Mouse (Mus musculus): ENCODE data around the gene Sall1. TPM values are rescaled to one million over a fixed set of nuclear protein-coding genes. Genes with fewer than 3 reads are reported as not detected.
A peak's percentile ranks its signal among the peaks of the same experiment; 100 is the strongest.

The Sall1 gene
- 6.0 and 8.1 TPM in 2 replicates for polyA plus RNA-seq (2015; fragmentation: Nextera tagmentation; extraction: Ambion mirVana)

DNA sequence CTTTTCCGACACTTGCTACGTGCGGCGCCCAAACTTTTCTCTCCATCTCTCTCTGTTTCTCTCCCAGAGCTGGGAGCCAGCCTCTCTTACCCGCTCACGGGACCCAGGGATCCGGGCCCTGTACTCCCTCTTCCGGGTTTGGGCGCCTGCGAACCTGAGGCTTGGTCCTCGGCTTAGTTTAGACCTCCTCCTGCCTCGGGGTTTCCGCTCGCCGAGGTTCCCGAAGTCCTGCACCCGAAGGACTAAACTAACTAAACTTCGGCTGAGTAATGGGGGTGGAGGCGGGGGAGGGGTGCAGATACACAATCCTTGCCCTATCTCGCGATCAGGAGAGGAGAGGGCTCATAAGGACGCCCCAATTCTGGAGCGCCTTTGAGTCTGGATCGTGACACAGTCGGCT, at the start of gene Sall1:
TSS of gene Sall1 (minus strand) at position 223 of the 400 bp plus-strand sequence.
- peaks cover 45% of the 10 kb centered on the region for H3K4me1 ChIP-seq (replicated peaks)
- ATAC-seq (ENCODE audit: low FRiP score, low read depth) = no peak; the same call in 1 of the 2 replicates

DNA sequence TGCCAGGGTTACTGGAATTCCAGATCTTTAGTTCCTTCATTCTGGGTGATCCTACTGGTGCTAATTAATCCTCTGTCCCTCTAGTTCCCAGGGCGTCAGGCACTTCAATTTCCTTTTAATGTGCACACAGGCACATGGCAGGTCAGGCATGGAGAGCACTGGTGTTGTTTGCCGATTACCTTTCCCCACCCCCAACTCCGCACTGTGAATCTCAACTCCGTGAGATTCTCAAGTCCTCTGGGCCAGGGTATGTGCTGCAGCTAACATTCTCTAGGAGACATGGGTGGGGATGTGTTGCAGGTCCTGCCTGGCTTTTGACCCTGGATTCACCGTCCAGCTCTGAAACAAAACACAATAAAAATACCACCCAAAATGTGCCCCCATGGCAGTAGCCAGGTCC, 46.0 kb upstream of the Sall1 start:
- Histone ChIP-seq H3K4me3 (no peak overlapping the region), H3K9ac (no peak overlapping the region), H3K27ac (replicated peaks) (no peak overlapping the region), H3K27me3 (no peaks in the 10 kb centered on the region), H3K9me3 (0 out of 2 replicates have a peak, but pooled peaks cover 6% of the 10 kb centered on the region), H3K36me3 (no peaks in the 10 kb centered on the region), H3K4me2 (no peak overlapping the region), H3K4me1 (replicated peaks) (no peaks in the 10 kb centered on the region)
- WGBS = 43% methylated on average over 5 of the region's 5 CpGs
- ATAC-seq (ENCODE audit: low FRiP score, low read depth) = no peak

More for the DNA sequence above, at the start of gene Sall1:
- Histone ChIP-seq H3K9ac (peak within 1 kb of the TSS; percentile 48), H3K4me3 (peak within 1 kb of the TSS; percentile 50), H3K4me2 (peak within 1 kb of the TSS; percentile 69), H3K27ac (replicated peaks) (peak within 1 kb of the TSS; percentile 83), H3K9me3 (no peaks in the 10 kb centered on the region), H3K27me3 (peaks cover 34% of the 10 kb centered on the region), H3K36me3 (no peaks in the 10 kb centered on the region)
- under 1% methylated on average over 25 of the region's 25 CpGs for WGBS

DNA sequence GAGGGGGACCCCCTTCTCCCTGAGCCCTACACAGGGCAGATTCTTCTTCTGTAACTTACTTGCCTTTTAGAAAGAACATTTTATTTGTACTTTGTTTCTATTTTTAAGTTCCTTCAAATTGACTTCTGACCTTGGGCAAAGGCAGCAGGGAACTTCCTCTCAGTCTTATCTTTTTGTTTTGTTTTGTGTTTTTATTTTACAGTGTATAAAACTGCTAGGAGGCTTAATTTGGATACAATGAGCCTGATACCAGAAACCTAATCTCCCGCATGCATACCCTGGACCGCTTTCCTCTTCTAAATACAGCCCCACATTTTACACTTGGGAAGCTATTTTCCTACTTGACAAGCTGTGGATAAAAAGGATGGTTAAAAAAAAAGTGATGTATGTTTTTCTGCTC, 35.2 kb upstream of the Sall1 start:
- Histone ChIP-seq H3K36me3 (no peaks in the 10 kb centered on the region), H3K27me3 (no peaks in the 10 kb centered on the region; the same call in 1 of the 2 replicates), H3K9me3 (no peaks in the 10 kb centered on the region), H3K4me1 (replicated peaks) (no peaks in the 10 kb centered on the region), H3K9ac (no peak overlapping the region), H3K27ac (replicated peaks) (no peak overlapping the region), H3K4me3 (no peak overlapping the region), H3K4me2 (no peak overlapping the region)
- ATAC-seq (ENCODE audit: low FRiP score, low read depth) = no peak
- 88% methylated on average over 2 of the region's 2 CpGs for WGBS

DNA sequence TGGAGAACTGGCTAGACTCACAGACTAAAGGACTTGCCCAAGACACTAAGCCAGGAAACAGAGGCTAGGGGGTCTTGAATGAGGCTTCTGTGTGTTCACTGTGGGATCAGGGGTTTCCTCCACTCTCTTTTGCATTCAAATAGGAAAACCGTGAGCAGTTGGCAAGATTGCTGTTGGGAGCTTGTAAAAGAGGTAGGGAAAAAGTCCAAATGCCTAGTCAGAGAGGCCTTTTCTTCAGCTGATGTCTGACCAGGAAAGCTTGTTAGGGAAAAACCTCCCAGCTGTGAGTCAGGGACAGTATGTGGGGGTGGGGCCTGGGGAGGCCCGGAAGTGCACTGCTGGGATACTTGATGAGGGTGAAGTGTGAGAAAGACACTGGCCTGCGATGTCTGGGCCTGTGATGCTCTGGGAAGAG, 29.0 kb upstream of the Sall1 start:
- H3K4me1 ChIP-seq (replicated peaks) = no peaks in the 10 kb centered on the region
- WGBS = 9% methylated on average over 3 of the region's 3 CpGs
- H3K4me3 ChIP-seq = no peak overlapping the region
- peak; percentile 84 for ATAC-seq (ENCODE audit: low FRiP score, low read depth)
- H3K9me3 ChIP-seq = no peaks in the 10 kb centered on the region
- H3K27me3 ChIP-seq = no peaks in the 10 kb centered on the region; the same call in 1 of the 2 replicates
- H3K4me2 ChIP-seq = no peak overlapping the region
- H3K36me3 ChIP-seq = no peaks in the 10 kb centered on the region
- H3K9ac ChIP-seq = no peak overlapping the region
- H3K27ac ChIP-seq (replicated peaks) = 0 out of 2 replicates have a peak overlapping the region, but pooled peaks have one; percentile 36

DNA sequence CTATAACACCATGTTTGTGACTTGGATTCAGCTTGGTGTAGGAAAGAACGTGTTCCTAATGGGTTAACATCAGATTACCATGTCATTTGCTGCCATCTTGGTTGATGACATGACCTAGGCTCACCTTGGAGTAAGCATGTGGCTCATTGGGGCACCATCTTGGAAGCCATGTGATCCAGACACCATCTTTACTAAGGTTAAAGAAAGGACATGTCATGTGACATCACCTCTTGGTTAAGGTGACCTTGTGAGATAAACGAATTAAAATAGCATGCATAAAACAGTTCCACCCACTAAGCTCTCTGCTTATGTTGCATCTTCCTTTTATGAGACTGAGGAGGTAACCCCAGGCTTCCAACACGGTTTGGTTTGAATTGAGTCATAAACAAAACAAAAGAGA, 23.5 kb upstream of the Sall1 start:
- WGBS = 83% methylated on average over 3 of the region's 3 CpGs
- ATAC-seq (ENCODE audit: low FRiP score, low read depth) = no peak
- no peaks in the 10 kb centered on the region for H3K9me3 ChIP-seq

DNA sequence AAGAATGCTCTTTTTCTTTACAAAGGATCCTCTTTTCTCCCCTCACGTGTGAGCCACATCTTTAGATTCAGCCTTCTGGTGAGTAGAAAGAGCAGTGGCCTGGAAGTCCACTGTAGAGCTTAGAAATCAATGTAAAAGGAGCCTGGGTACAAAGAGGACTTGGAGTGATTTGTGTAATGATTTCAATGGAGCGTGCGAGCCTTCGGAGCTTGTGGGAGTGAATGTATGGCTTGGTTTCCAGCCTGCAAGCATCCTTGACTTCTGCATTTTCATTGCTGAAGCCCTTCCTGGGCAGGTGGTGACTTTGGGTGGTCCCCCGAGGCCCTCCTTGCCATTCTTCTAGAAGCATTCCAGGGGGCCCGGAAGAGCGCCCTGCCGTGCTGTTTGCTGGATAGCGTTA, 20.1 kb upstream of the Sall1 start:
- no peak for ATAC-seq (ENCODE audit: low FRiP score, low read depth)

More for the DNA sequence above, 23.5 kb upstream of the Sall1 start:
- Histone ChIP-seq H3K4me1 (replicated peaks) (0 out of 2 replicates have a peak, but pooled peaks cover 5% of the 10 kb centered on the region), H3K36me3 (no peaks in the 10 kb centered on the region), H3K4me3 (no peak overlapping the region), H3K27ac (replicated peaks) (no peak overlapping the region), H3K4me2 (no peak overlapping the region), H3K27me3 (no peaks in the 10 kb centered on the region), H3K9ac (no peak overlapping the region)

DNA sequence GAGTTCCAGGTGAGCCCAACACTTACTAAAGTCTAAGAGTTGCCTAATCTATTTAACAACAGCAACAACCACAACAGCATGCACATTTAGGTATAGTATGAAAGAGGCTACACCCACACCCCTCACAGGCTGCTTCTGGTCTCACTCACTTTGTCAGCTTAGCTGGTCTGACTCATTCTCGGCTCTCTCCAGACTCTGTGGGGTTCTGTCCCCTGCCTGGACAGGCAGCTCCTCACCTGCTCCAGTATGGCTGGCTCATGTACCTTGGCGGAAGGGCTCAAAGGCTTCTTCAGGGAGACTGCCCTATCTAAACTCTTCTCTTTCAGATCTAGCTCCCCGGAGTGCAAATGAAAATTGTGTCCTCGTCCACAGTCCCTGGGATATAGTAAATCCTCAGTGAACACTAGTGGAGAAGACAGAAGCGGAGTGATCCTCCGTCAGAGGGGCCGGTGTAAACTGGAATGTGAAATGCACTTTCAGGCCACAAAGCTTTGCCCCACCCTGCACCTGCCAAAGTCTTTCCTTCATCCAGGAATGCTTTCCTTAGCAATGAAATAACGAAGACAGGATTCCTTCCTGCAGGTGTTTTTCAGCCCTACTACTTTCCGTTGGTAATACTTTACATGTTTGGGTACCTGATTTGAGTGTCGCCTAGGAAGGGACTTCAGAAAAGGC, 19.5 kb upstream of the Sall1 start:
- no peak overlapping the region for H3K9ac ChIP-seq
- no peak overlapping the region for H3K4me3 ChIP-seq
- peaks cover 10% of the 10 kb centered on the region; the same call in 1 of the 2 replicates for H3K4me1 ChIP-seq (replicated peaks)
- no peak overlapping the region for H3K27ac ChIP-seq (replicated peaks)
- H3K27me3 ChIP-seq = no peaks in the 10 kb centered on the region
- no peaks in the 10 kb centered on the region for H3K36me3 ChIP-seq
- H3K9me3 ChIP-seq = no peaks in the 10 kb centered on the region
- ATAC-seq (ENCODE audit: low FRiP score, low read depth) = no peak
- H3K4me2 ChIP-seq = no peak overlapping the region
- WGBS = 79% methylated on average over 10 of the region's 10 CpGs

More for the DNA sequence above, 20.1 kb upstream of the Sall1 start:
- H3K27me3 ChIP-seq = no peaks in the 10 kb centered on the region
- H3K4me3 ChIP-seq = no peak overlapping the region
- no peak overlapping the region for H3K9ac ChIP-seq
- no peak overlapping the region for H3K4me2 ChIP-seq
- 42% methylated on average over 9 of the region's 9 CpGs for WGBS
- H3K9me3 ChIP-seq = no peaks in the 10 kb centered on the region
- H3K4me1 ChIP-seq (replicated peaks) = peaks cover 10% of the 10 kb centered on the region; the same call in 1 of the 2 replicates
- H3K36me3 ChIP-seq = no peaks in the 10 kb centered on the region
- H3K27ac ChIP-seq (replicated peaks) = no peak overlapping the region

DNA sequence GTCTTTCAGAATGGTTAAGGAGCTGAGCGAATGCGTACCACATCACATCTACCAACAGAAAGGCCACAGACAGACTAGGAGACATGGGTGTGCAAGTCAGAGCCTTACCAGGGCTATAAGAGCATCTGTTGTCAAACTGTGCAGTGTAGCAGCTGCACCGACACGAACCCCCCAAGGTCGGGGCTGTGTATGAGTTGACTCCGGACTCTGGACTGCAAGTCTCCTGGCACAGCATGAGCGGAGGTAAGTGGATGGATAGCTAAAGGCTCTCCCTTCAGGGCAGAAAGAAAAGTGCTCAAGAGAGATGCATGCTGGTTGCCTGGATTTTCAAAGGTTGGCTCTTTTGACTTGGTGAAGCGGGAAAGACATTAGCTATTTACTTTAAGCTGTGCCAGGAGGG, 16.8 kb upstream of the Sall1 start:
- H3K4me1 ChIP-seq (replicated peaks) = peaks cover 15% of the 10 kb centered on the region; the same call in 1 of the 2 replicates

DNA sequence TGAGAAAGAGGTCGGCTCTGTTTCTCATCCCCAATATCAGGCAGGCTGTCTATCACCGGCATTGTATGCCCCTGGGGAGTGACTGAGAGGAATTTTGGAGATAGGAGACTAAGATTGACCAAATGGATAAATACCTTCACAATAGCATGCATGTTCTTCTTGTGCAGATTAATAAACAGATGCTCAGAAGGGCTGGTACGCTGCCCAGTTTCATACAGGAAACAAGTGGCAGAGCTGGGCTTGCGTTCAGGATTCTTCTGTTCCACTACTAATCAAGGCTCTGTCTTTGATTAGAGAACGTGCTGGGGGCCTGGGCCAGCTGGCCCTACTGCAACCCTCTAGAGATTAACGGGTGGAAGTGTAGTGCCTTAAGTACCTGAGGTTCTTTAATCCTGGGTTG, 15.5 kb upstream of the Sall1 start:
- Histone ChIP-seq H3K27ac (replicated peaks) (no peak overlapping the region), H3K4me2 (no peak overlapping the region), H3K4me1 (replicated peaks) (peaks cover 15% of the 10 kb centered on the region; the same call in 1 of the 2 replicates), H3K9ac (no peak overlapping the region), H3K9me3 (no peaks in the 10 kb centered on the region), H3K36me3 (no peaks in the 10 kb centered on the region), H3K27me3 (0 out of 2 replicates have a peak, but pooled peaks cover 4% of the 10 kb centered on the region), H3K4me3 (no peak overlapping the region)
- WGBS = 47% methylated on average over 6 of the region's 6 CpGs
- no peak for ATAC-seq (ENCODE audit: low FRiP score, low read depth)

More for the DNA sequence above, 16.8 kb upstream of the Sall1 start:
- no peak overlapping the region for H3K4me3 ChIP-seq
- H3K27ac ChIP-seq (replicated peaks) = no peak overlapping the region
- H3K36me3 ChIP-seq = no peaks in the 10 kb centered on the region
- H3K4me2 ChIP-seq = no peak overlapping the region
- 0 out of 2 replicates have a peak, but pooled peaks cover under 1% of the 10 kb centered on the region for H3K27me3 ChIP-seq
- no peak overlapping the region for H3K9ac ChIP-seq
- no peak for ATAC-seq (ENCODE audit: low FRiP score, low read depth)
- 80% methylated on average over 8 of the region's 8 CpGs for WGBS
- no peaks in the 10 kb centered on the region for H3K9me3 ChIP-seq

DNA sequence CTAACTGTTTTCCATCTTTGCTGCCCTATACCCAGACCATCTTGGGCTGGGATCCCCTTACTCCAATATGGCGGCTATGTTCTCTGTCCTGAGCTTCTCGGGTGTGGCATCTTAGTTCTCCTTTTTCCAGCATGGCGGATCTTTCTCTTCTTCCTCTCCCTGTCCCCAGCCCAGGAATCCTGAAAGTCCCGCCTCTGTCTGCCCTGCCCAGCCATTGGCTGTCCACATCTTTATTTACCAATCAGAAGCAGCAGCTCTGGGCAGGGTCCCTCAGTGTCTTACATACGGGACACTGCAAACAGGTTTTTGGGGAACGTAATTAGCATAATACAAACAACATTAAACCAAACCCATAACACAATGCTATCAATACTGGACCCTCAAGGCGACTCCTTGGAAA, 8.9 kb upstream of the Sall1 start:
- no peak for ATAC-seq (ENCODE audit: low FRiP score, low read depth)
- WGBS = 94% methylated on average over 7 of the region's 7 CpGs
- Histone ChIP-seq H3K4me3 (no peak overlapping the region), H3K4me1 (replicated peaks) (0 out of 2 replicates have a peak, but pooled peaks cover 5% of the 10 kb centered on the region), H3K27me3 (0 out of 2 replicates have a peak, but pooled peaks cover 27% of the 10 kb centered on the region), H3K9me3 (no peaks in the 10 kb centered on the region), H3K36me3 (no peaks in the 10 kb centered on the region), H3K4me2 (no peak overlapping the region), H3K27ac (replicated peaks) (no peak overlapping the region), H3K9ac (no peak overlapping the region)

DNA sequence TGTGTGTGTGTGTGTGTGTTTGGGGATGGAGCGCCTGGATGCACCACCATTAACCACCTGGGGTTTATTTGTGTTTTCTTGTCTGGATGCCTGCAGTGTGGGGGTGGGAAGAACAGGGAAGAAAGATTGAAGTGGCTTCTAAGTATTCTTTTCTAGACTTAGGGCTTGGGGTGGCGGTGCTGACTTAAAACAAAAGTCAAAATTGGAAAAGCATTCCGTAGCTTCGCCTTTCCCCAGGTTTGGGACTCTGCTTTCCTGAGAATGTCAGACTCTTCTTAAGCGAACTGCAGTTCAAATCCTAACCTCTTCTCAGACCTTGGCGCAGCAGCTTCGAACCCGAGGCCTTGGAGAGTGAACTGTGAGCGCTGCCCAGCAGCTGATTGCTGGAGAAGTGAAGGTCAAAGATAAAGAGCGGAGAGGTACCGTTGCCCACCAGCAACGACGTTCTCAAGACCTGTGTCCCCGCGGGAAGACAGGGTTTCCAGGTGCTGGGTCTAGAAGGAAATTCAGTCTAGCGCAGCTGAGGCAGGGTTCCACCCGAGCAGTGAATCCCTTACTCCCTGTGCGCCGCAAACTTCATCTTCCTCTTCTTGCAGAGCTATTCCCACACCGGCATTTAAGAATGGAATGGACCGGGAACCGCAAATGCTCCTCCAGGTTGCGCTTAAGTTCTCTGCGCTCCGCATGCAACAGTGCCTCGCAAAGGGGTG, 2.8 kb upstream of the Sall1 start:
- Histone ChIP-seq H3K4me1 (replicated peaks) (peaks cover 39% of the 10 kb centered on the region), H3K27ac (replicated peaks) (0 out of 2 replicates have a peak overlapping the region, but pooled peaks have one; percentile 20)
- 5% methylated on average over 26 of the region's 26 CpGs for WGBS

DNA sequence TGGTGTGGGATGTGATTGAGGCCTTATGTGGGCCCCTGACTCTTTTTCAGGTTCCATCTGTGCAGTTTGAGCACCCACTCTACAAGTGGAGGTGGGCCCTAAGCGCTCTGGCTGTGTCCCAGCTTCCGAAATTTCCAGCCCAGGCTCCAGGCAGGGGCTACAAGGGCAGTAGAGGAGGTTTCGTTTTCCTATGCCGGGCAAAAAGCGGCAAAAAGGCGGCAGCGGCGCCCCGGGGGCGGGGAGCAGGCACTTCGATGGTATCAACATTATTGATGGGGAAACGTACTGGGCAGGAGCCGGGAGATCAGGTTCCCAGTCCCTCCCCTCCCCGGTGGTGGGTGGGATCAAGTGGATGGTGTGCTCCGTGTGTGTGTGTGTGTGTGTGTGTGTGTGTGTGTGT, 2.3 kb upstream of the Sall1 start:
- peaks cover 40% of the 10 kb centered on the region for H3K4me1 ChIP-seq (replicated peaks)
- peak overlapping the region; percentile 52; the same call in 1 of the 2 replicates for H3K27ac ChIP-seq (replicated peaks)
- no peak overlapping the region for H3K9ac ChIP-seq
- no peak for ATAC-seq (ENCODE audit: low FRiP score, low read depth)
- H3K9me3 ChIP-seq = no peaks in the 10 kb centered on the region
- peak overlapping the region; percentile 12; the same call in 1 of the 2 replicates for H3K4me3 ChIP-seq
- peaks cover 41% of the 10 kb centered on the region for H3K27me3 ChIP-seq
- H3K36me3 ChIP-seq = no peaks in the 10 kb centered on the region
- H3K4me2 ChIP-seq = peak overlapping the region; percentile 69
- WGBS = 2% methylated on average over 14 of the region's 15 CpGs

More for the DNA sequence above, 2.8 kb upstream of the Sall1 start:
- 0 out of 2 replicates have a peak overlapping the region, but pooled peaks have one; percentile 2 for H3K4me3 ChIP-seq
- H3K36me3 ChIP-seq = no peaks in the 10 kb centered on the region
- H3K4me2 ChIP-seq = peak overlapping the region; percentile 30
- no peak for ATAC-seq (ENCODE audit: low FRiP score, low read depth)
- H3K9me3 ChIP-seq = no peaks in the 10 kb centered on the region
- no peak overlapping the region for H3K9ac ChIP-seq
- peaks cover 42% of the 10 kb centered on the region for H3K27me3 ChIP-seq

All from hindbrain, embryonic 15.5 days (tissue).